Mouse (Mus musculus): Measurements from ENCODE around the gene Mdc1. TPM values are rescaled to one million over a fixed set of nuclear protein-coding genes. Genes with fewer than 3 reads are reported as not detected.

The Mdc1 gene
- 8.5 and 10.1 TPM in 2 replicates for polyA plus RNA-seq (2012; rRNA removed)

DNA sequence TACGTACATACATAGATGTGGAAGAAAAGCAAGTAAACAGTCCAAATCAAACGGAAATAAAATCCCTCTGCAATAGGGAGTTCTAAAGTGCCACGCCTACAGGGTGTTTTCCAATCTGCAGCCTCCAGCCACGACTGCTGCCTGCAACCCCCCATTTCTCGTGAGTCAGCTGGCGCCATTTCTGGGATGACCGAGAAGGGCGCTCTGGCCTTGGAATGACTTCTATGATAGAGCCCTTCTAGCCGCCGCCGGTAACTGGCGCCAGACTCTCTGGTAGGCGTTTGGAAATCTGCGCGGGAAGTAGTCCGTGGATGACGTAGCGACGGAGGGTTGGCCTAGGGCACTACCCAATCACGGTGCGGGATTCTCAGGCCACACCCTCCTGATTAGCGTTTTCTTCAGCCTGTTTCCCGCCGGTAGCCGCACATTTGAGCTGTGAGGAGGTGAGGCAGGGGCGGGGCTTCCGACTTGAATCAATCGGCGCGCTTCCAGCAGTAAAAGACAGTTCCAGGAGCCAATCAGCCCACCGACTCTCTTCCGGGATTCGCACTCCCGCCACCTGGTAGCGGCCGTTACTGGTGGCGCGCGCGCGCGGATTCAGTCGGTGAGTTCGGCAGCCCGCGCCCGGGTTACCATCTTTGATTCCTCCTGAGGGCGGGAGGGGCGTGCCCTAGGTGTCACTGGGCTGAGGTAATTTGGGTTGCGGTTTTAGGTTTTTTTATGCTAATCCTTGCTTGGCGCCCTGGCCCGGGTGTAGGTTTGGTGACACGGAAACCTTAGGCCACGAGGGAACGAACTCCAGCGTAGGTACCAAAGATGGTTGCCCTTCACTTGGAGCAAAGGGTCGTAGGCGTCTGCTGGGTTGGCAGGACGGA is at the start of gene Mdc1:
Gene Mdc1 (plus strand): TSS at position 440 of the 875 bp plus-strand sequence.

DNA sequence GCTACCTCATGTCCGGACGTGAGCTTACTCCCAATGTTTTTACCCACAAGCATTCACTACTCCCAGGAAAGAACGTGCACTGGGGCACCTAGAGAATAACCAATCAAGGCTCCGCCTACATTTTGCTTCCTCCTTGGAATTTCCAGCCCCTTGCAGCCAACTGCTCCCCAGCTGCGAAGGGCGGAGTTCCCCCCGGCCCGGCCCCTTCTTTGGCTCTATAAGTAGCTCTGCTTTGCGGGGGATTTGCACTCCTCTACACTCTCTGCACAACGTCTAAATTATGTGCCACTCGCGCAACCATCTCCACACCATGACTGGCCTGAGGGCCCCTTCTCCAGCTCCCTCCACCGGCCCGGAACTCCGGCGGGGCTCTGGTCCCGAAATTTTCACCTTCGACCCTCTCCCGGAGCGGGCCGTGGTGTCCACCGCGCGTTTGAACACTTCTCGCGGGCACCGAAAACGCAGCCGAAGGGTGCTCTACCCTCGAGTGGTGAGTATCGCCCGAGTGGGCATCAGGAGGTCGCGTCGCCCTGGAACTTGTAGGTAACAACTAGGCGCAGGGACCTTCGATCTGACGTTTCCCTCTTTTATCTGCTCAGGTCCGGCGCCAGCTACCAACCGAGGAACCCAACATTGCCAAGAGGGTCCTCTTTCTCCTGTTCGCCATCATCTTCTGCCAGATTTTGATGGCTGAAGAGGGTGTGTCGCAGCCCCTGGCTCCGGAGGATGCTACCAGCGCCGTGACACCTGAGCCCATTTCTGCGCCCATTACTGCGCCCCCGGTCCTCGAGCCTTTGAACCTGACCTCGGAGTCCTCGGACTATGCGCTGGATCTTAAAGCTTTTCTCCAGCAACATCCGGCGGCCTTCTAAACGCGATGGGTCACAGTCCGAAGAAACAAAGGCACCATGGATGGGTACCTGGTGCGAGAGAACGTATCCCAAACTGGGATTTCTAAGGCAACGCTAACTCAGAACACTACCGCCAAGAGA is 19.6 kb upstream of the Mdc1 start, which contains the start of gene Ier3:
Gene Ier3 (plus strand): TSS at position 246 of the 992 bp plus-strand sequence.

DNA sequence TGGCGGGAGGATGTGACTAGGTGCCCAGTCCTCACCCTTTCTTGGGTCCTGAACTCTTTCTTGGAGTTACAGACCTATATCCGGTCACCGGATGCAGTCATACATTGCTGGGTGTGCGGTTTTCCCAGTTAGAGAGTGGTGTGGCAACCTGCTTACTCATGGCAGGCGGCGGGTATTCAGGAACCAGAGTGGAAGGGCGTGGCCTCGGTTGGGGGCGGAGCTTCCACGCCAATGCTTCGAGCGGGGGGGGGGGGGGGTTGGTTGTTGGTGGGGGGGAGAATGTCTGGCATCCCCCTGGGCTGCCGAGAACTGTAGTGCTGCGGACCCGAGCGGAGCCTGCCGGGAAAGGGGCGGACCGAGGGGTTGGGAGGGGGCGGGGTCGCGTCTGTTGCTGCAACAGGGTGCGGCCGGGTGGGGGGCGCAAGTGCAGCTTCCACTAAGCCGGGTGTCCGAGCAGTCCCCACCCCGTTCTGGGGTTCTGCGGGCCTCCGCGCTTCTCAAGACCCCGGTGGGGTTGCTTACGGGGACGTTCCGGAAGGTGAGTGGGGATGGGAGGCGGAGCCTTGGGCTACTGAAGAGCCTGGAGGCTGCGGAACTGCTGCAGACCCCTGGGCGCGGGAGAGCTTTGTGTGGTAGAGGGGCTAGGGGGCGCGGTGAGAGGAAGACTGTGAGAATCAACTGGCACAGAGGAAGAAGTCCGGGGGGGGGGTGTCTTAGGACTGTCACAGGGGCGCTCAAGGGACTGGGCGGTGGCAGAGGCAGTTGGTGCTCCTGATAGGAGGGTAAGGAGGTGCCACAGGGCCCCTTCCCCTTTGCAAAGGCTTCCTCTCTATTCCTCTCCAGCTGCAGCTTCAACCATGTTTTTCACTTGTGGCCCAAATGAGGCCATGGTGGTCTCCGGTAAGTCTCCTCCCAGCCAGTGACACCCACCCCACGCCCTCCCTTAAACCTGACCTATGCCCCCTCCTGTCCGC is 18.1 kb upstream of the Mdc1 start, which contains the start of gene Flot1:
Gene Flot1 (plus strand): TSS at position 267 of the 974 bp plus-strand sequence.

DNA sequence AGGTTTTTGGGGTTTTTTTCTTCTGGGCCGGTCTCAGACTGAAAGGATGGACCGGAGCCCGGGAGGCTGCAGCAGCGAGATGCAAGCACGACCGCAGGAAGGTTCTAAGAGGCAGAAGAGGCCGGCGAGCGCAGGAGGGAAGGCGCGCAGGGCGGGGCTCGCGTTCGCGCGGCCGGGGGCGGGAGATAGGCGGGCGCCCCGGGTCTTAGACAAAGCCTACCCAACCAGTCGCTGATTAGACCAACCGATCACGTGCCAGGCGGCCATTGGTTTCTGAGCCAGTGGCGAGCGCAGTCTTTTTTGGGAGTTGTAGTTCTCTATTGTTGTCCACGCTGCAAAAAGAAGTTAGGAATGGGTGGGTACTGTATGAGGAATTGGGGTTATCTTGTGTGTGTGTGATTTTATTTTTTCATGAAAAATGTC is 3.2 kb upstream of the Mdc1 start, which contains the start of gene Tubb5:
Gene Tubb5 (minus strand): TSS at position 185 of the 423 bp plus-strand sequence.

DNA sequence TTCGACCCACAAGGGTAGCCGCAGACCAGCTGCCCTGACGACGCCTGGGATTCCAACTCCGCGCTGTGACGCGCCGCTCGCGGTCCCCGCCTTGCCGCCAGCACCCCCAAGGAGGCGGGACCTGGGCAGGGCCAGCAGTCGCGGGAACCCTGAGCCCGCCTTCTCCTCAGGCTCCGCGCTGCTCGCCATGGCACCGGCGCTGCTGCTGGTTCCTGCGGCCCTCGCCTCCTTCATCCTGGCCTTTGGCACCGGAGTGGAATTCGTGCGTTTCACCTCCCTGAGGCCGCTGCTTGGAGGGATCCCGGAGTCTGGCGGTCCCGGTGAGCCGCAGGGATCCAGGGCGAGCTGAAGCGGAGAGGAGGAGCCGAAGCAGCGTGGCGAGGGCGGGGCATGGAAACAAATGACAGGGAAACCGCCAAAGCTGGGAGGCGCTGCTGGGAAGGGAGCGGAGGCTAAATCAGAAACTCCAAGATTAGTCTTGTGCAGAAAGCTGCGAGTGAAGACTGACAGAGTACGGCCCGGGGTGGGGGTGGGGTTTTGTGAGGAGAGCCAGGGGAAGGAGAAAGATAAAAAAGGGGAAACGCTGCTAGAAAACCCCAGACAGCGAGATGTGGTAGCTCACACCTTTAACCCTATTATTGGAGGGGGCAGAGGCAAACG is 20.0 kb downstream of the Mdc1 start, which contains the start of gene Nrm:
Gene Nrm (plus strand): TSS at position 121 of the 660 bp plus-strand sequence.

DNA sequence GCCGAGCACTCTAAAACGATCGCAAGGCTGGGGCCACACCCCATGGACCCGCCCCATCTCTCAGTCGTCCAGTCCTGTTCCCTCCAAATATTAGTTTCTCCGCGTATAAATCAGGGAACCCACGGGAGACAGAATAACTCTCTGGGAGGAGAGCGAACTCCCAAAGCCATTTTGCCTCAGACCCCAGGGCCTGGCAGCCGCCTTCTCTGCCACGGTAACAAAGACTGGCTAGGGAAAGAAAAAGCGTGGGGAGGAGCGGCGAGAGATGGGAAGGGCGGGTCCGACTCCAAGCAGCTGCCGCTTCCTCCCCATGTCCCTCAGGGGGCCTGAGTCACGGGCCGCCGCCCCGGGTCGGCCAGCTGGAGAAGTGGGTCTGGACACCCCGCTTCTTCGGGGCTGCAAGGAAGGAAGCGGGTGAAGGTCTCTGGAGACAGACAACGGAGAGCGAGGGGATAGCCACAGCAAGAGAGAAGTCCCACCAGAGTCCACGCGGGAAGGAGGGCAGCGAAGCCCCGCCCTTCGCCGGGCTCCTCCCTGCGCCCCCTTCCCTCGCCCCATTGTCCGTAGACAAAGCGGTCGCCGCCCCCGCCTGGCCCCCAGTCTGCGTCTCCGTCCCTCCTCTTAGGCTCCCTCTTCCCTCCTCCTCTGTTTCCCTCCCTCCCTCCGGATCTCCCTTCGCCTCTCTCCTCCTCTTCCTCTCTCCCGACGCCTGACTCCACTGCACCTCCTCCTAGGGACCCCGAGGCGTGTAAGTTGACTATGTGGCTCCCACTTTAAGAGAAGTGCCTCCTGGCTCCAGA is 24.4 kb downstream of the Mdc1 start, which contains the start of gene Ppp1r18:
Gene Ppp1r18 (plus strand): TSS at position 113 of the 800 bp plus-strand sequence.

DNA sequence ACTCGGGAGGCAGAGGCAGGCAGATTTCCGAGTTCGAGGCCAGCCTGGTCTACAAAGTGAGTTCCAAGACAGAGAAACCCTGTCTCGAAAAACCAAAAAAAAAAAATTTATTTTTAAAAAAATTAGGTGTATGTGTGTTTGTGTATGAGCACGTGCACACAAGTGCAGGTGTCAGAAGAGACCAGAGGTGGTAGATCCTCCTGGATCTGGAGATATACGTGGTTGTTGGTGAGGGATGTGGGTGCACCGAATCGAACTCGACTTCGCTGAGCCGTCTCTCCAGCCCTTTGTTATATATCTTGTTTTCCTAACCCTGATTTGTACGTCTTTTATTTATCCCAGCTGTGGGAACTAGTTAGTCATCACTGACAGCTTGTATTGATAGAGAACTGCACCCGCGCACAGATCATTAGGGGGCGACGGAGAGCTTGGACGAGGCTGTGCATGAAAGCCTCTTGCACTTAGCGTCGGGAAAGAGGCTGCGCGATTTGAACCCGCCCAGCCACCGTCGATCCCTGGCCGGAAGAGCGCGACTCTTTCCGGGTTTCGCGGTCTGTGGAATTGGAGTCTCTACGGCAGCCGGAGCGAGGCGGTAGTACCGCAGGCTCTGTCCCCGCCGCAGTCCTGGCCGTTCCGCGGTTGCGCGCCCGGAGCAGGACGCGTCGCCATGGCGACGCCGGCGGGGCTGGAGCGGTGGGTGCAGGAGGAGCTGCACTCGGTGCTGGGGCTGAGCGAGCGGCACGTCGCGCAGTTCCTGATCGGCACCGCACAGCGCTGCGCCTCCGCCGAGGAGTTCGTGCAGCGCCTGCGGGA is 38.1 kb downstream of the Mdc1 start, which contains the start of gene Dhx16:
Gene Dhx16 (plus strand): TSS at position 575 of the 813 bp plus-strand sequence.

DNA sequence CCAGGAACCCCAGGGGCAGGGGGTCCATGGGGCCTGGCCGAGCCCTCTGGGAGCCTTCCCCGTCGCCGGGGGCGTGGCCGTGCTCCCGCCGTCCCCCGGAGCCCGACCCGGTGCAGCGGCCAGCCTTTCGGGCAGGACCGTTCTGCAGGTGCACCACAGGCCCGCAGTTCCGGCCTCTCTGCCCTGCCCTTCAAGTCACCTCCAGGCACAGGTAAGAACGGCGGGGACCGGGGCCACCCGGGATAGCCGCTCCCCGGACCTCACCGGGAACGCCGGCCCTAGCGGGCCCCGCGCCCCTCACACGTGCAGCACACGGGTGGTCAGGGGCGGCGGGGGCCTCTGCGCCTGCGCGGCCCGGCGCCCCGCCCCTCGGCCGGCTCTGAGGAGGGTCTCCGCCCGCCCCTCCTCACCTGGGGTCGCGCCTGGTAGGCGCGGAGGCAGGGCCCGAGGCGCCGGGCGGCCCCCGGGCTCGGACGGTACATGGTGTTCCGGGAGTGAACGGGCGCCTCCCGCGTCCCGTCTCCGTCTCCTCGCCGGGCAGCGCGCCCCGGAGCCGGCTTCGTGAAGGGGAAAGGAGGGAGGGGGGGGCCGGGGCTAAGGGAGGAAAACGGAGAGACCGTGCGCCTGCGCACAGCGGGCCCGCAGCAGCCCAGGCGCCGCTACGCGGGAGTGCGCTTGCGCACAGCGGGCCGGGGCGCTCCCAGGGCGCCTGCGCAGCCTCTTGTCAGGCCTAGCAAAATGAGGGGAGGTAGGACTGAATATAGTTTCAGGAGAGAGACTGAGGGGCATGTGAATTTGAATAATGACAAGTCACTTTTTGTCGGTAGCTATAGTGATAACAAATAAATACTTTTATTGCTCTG is 55.7 kb downstream of the Mdc1 start, which contains the start of gene 2310061I04Rik:
Gene 2310061I04Rik (minus strand): TSS at position 651 of the 863 bp plus-strand sequence.

Other genes with a start within 250 kb of the Mdc1 start
- 0.29 TPM in 1 of 2 replicates, not detected in the other for gene Sfta2, start 240.0 kb upstream of the Mdc1 start, polyA plus RNA-seq (2012; rRNA removed)
- gene Gm9573, start 214.9 kb upstream of the Mdc1 start, polyA plus RNA-seq (2012; rRNA removed): not detected in 2 replicates
- 0.17 TPM in 1 of 2 replicates, not detected in the other for gene Mucl3, start 197.8 kb upstream of the Mdc1 start, polyA plus RNA-seq (2012; rRNA removed)
- 71.0 and 77.4 TPM in 2 replicates for gene Vars2, start 173.9 kb upstream of the Mdc1 start, polyA plus RNA-seq (2012; rRNA removed)
- gene Gtf2h4, start 167.8 kb upstream of the Mdc1 start, polyA plus RNA-seq (2012; rRNA removed): 35.2 and 36.6 TPM in 2 replicates
- 131 and 142 TPM in 2 replicates for gene Ddr1, start 136.9 kb upstream of the Mdc1 start, polyA plus RNA-seq (2012; rRNA removed)
- gene Ier3, start 19.8 kb upstream of the Mdc1 start, polyA plus RNA-seq (2012; rRNA removed): 47.8 and 66.0 TPM in 2 replicates
- gene Flot1, start 18.3 kb upstream of the Mdc1 start, polyA plus RNA-seq (2012; rRNA removed): 78.1 and 82.9 TPM in 2 replicates
- 710 and 975 TPM in 2 replicates for gene Tubb5, start 3.2 kb upstream of the Mdc1 start, polyA plus RNA-seq (2012; rRNA removed)
- gene Nrm, start 19.8 kb downstream of the Mdc1 start, polyA plus RNA-seq (2012; rRNA removed): 26.5 and 32.4 TPM in 2 replicates
- gene Ppp1r18, start 24.1 kb downstream of the Mdc1 start, polyA plus RNA-seq (2012; rRNA removed): 41.5 and 48.5 TPM in 2 replicates
- gene Dhx16, start 38.3 kb downstream of the Mdc1 start, polyA plus RNA-seq (2012; rRNA removed): 84.3 and 95.7 TPM in 2 replicates
- gene 2310061I04Rik, start 55.9 kb downstream of the Mdc1 start, polyA plus RNA-seq (2012; rRNA removed): 43.5 and 45.4 TPM in 2 replicates
- 124 and 129 TPM in 2 replicates for gene Atat1, start 68.6 kb downstream of the Mdc1 start, polyA plus RNA-seq (2012; rRNA removed)
- gene Mrps18b, start 74.9 kb downstream of the Mdc1 start, polyA plus RNA-seq (2012; rRNA removed): 85.0 and 105 TPM in 2 replicates
- gene Ppp1r10, start 74.9 kb downstream of the Mdc1 start, polyA plus RNA-seq (2012; rRNA removed): 41.0 and 47.6 TPM in 2 replicates
- gene Abcf1, start 128.2 kb downstream of the Mdc1 start, polyA plus RNA-seq (2012; rRNA removed): 92.0 and 103 TPM in 2 replicates
- 33.9 and 37.8 TPM in 2 replicates for gene Gnl1, start 138.3 kb downstream of the Mdc1 start, polyA plus RNA-seq (2012; rRNA removed)
- 33.3 and 37.1 TPM in 2 replicates for gene Prr3, start 138.7 kb downstream of the Mdc1 start, polyA plus RNA-seq (2012; rRNA removed)
- gene H2-T24, start 179.0 kb downstream of the Mdc1 start, polyA plus RNA-seq (2012; rRNA removed): 0.67 and 2.2 TPM in 2 replicates
- 139 and 154 TPM in 2 replicates for gene H2-T23, start 191.3 kb downstream of the Mdc1 start, polyA plus RNA-seq (2012; rRNA removed)
- 38.3 and 50.5 TPM in 2 replicates for gene H2-T22, start 201.2 kb downstream of the Mdc1 start, polyA plus RNA-seq (2012; rRNA removed)
- not detected in 2 replicates for gene Gm6034, start 201.4 kb downstream of the Mdc1 start, polyA plus RNA-seq (2012; rRNA removed)
- 0.26 and 0.37 TPM in 2 replicates for gene Gm11127, start 216.9 kb downstream of the Mdc1 start, polyA plus RNA-seq (2012; rRNA removed)